Mouse (Mus musculus) G1E (cell line): ENCODE measurements around the gene Cisd3.

Experiments used
- CTCF ChIP-seq: IDR thresholded peaks from 2 replicates; pipeline ENCODE4 v1.5.1; 2012; ENCODE audit warnings: low read depth, low read length, inconsistent platforms, mixed read lengths
- GATA1 ChIP-seq: IDR thresholded peaks from 2 replicates; pipeline ENCODE4 v1.6.1; 2012; ENCODE audit warnings: borderline replicate concordance, low read length, inconsistent platforms, mixed read lengths
- POLR2AphosphoS5 ChIP-seq: IDR thresholded peaks from 2 replicates; pipeline ENCODE4 v1.6.1; 2012; ENCODE audit warnings: low read depth, low read length, inconsistent platforms; ENCODE audit not compliant: insufficient replicate concordance

GRCm38 (mm10) chr11:97718281-97718860 is 32.7 kb downstream of the Cisd3 start:
- no peak for TF ChIP-seq CTCF
- no peak for TF ChIP-seq POLR2AphosphoS5
- TF ChIP-seq GATA1 = no peak
